Mouse (Mus musculus): ENCODE data around the gene Apeh. TPM values are rescaled to one million over a fixed set of nuclear protein-coding genes. Genes with fewer than 3 reads are reported as not detected.
A peak's percentile ranks its signal among the peaks of the same experiment; 100 is the strongest.

Gene Apeh
- polyA plus RNA-seq, 1 experiment from 2014 or later = 73.7 TPM

- Histone ChIP-seq H3K9me3 (no peaks in the 10 kb centered on the region), H3K36me3 (peaks cover 26% of the 10 kb centered on the region), H3K27ac (no peak overlapping the region), H3K4me2 (no peak overlapping the region), H3K27me3 (replicated peaks) (no peaks in the 10 kb centered on the region), H3K9ac (no peak overlapping the region), H3K4me1 (peaks cover 16% of the 10 kb centered on the region), H3K4me3 (replicated peaks) (no peak overlapping the region)
- WGBS = 52% methylated on average over 1 of the region's 1 CpGs
- no peak for ATAC-seq (ENCODE audit: insufficient read depth, low FRiP score, low read depth)
Measured at GRCm38 (mm10) chr9:108055061-108055460, 39.3 kb downstream of the Apeh start.

GRCm38 (mm10) chr9:108054331-108055040 lies 39.9 kb downstream of the Apeh start:
- Histone ChIP-seq H3K36me3 (peaks cover 26% of the 10 kb centered on the region), H3K9me3 (no peaks in the 10 kb centered on the region), H3K27ac (no peak overlapping the region), H3K27me3 (replicated peaks) (no peaks in the 10 kb centered on the region), H3K4me3 (replicated peaks) (no peak overlapping the region), H3K4me2 (no peak overlapping the region), H3K9ac (no peak overlapping the region), H3K4me1 (peaks cover 20% of the 10 kb centered on the region)
- WGBS = 89% methylated on average over 22 of the region's 22 CpGs
- ATAC-seq (ENCODE audit: insufficient read depth, low FRiP score, low read depth) = no peak

GRCm38 (mm10) chr9:108053665-108054225 lies 40.7 kb downstream of the Apeh start:
- Histone ChIP-seq H3K4me1 (peaks cover 20% of the 10 kb centered on the region), H3K9me3 (no peaks in the 10 kb centered on the region), H3K27me3 (replicated peaks) (no peaks in the 10 kb centered on the region), H3K9ac (no peak overlapping the region), H3K27ac (peak overlapping the region; percentile 70; the same call in 1 of the 2 replicates), H3K4me2 (peak overlapping the region; percentile 50), H3K4me3 (replicated peaks) (no peak overlapping the region), H3K36me3 (peaks cover 23% of the 10 kb centered on the region)
- 87% methylated on average over 15 of the region's 15 CpGs for WGBS
- no peak for ATAC-seq (ENCODE audit: insufficient read depth, low FRiP score, low read depth)

GRCm38 (mm10) chr9:108052885-108053664 lies 41.3 kb downstream of the Apeh start, which contains the start of gene Amigo3:
Gene Amigo3 (plus strand): TSS chr9:108053159.
- no peaks in the 10 kb centered on the region for H3K9me3 ChIP-seq
- ATAC-seq (ENCODE audit: insufficient read depth, low FRiP score, low read depth) = peak; percentile 56
- H3K36me3 ChIP-seq = peaks cover 17% of the 10 kb centered on the region
- H3K27ac ChIP-seq = peak within 1 kb of the TSS; percentile 70
- H3K27me3 ChIP-seq (replicated peaks) = no peaks in the 10 kb centered on the region
- WGBS = 52% methylated on average over 20 of the region's 20 CpGs
- peaks cover 23% of the 10 kb centered on the region for H3K4me1 ChIP-seq
- H3K4me2 ChIP-seq = peak within 1 kb of the TSS; percentile 50
- H3K4me3 ChIP-seq (replicated peaks) = peak within 1 kb of the TSS; percentile 15; the same call in 1 of the 2 replicates
- no peak within 1 kb of the TSS for H3K9ac ChIP-seq

GRCm38 (mm10) chr9:108052411-108052810 lies 42.0 kb downstream of the Apeh start:
- H3K9ac ChIP-seq = no peak overlapping the region
- no peak overlapping the region for H3K4me3 ChIP-seq (replicated peaks)
- peaks cover 30% of the 10 kb centered on the region for H3K4me1 ChIP-seq
- H3K36me3 ChIP-seq = peaks cover 17% of the 10 kb centered on the region; the same call in 1 of the 2 replicates
- H3K4me2 ChIP-seq = no peak overlapping the region
- 68% methylated on average over 7 of the region's 7 CpGs for WGBS
- no peaks in the 10 kb centered on the region for H3K9me3 ChIP-seq
- peak overlapping the region; percentile 38; the same call in 1 of the 2 replicates for H3K27ac ChIP-seq
- H3K27me3 ChIP-seq (replicated peaks) = no peaks in the 10 kb centered on the region
- ATAC-seq (ENCODE audit: insufficient read depth, low FRiP score, low read depth) = no peak

- Histone ChIP-seq H3K4me2 (no peak overlapping the region), H3K4me3 (replicated peaks) (no peak overlapping the region), H3K9me3 (no peaks in the 10 kb centered on the region), H3K9ac (no peak overlapping the region), H3K27me3 (replicated peaks) (no peaks in the 10 kb centered on the region), H3K27ac (no peak overlapping the region; the same call in 1 of the 2 replicates), H3K4me1 (peaks cover 30% of the 10 kb centered on the region), H3K36me3 (peaks cover 17% of the 10 kb centered on the region; the same call in 1 of the 2 replicates)
- no peak for ATAC-seq (ENCODE audit: insufficient read depth, low FRiP score, low read depth)
- 86% methylated on average over 4 of the region's 4 CpGs for WGBS
Measured at GRCm38 (mm10) chr9:108051931-108052220, 42.5 kb downstream of the Apeh start.

GRCm38 (mm10) chr9:108051184-108051930 lies 43.0 kb downstream of the Apeh start:
- no peaks in the 10 kb centered on the region for H3K27me3 ChIP-seq (replicated peaks)
- H3K9me3 ChIP-seq = no peaks in the 10 kb centered on the region
- no peak overlapping the region for H3K9ac ChIP-seq
- no peak overlapping the region for H3K27ac ChIP-seq
- peaks cover 33% of the 10 kb centered on the region for H3K4me1 ChIP-seq
- H3K4me2 ChIP-seq = no peak overlapping the region
- H3K4me3 ChIP-seq (replicated peaks) = no peak overlapping the region
- peaks cover 21% of the 10 kb centered on the region for H3K36me3 ChIP-seq
- ATAC-seq (ENCODE audit: insufficient read depth, low FRiP score, low read depth) = no peak
- 93% methylated on average over 15 of the region's 15 CpGs for WGBS

- Histone ChIP-seq H3K4me1 (peaks cover 33% of the 10 kb centered on the region), H3K9me3 (no peaks in the 10 kb centered on the region), H3K27ac (peak overlapping the region; percentile 81), H3K9ac (peak overlapping the region; percentile 68), H3K27me3 (replicated peaks) (no peaks in the 10 kb centered on the region), H3K36me3 (peaks cover 29% of the 10 kb centered on the region), H3K4me3 (replicated peaks) (peak overlapping the region; percentile 66), H3K4me2 (peak overlapping the region; percentile 81)
- no peak for ATAC-seq (ENCODE audit: insufficient read depth, low FRiP score, low read depth)
- 40% methylated on average over 15 of the region's 15 CpGs for WGBS
Measured at GRCm38 (mm10) chr9:108049561-108050251, 44.7 kb downstream of the Apeh start.

- peak within 1 kb of the TSS; percentile 81 for H3K4me2 ChIP-seq
- peak within 1 kb of the TSS; percentile 68 for H3K9ac ChIP-seq
- H3K9me3 ChIP-seq = no peaks in the 10 kb centered on the region
- H3K27me3 ChIP-seq (replicated peaks) = no peaks in the 10 kb centered on the region
- H3K4me3 ChIP-seq (replicated peaks) = peak within 1 kb of the TSS; percentile 66
- peaks cover 32% of the 10 kb centered on the region for H3K36me3 ChIP-seq
- WGBS = 0% methylated on average over 35 of the region's 39 CpGs
- peak; percentile 93 for ATAC-seq (ENCODE audit: insufficient read depth, low FRiP score, low read depth)
- peaks cover 33% of the 10 kb centered on the region for H3K4me1 ChIP-seq
- H3K27ac ChIP-seq = peak within 1 kb of the TSS; percentile 81
Measured at GRCm38 (mm10) chr9:108049016-108049455, 45.4 kb downstream of the Apeh start, which contains the start of gene Gmppb. Gene Gmppb (plus strand): TSS chr9:108049242.

- peaks cover 31% of the 10 kb centered on the region for H3K4me1 ChIP-seq
- under 1% methylated on average over 19 of the region's 19 CpGs for WGBS
- peaks cover 32% of the 10 kb centered on the region for H3K36me3 ChIP-seq
- no peaks in the 10 kb centered on the region for H3K9me3 ChIP-seq
- H3K27ac ChIP-seq = peak overlapping the region; percentile 76
- peak overlapping the region; percentile 70 for H3K4me2 ChIP-seq
- H3K27me3 ChIP-seq (replicated peaks) = no peaks in the 10 kb centered on the region
- peak overlapping the region; percentile 1; the same call in 1 of the 2 replicates for H3K9ac ChIP-seq
- peak overlapping the region; percentile 66 for H3K4me3 ChIP-seq (replicated peaks)
- 0 out of 2 replicates have a peak, but pooled peaks have one; percentile 1 for ATAC-seq (ENCODE audit: insufficient read depth, low FRiP score, low read depth)
Measured at GRCm38 (mm10) chr9:108048566-108048955, 45.8 kb downstream of the Apeh start.
